ENCODE assay signal across 8 mouse cellular contexts in genomic region chr17:27820568-27821406, GRCm38 (mm10). TPM values are rescaled to one million over a fixed set of nuclear protein-coding genes. Genes with fewer than 3 reads are reported as not detected.
DNase-seq lines count a peak whose midpoint lies in the region; ATAC-seq lines count a peak whose summit lies in the region.

Gene D17Wsu92e, minus strand, starts transcription at chr17:27820648.

- peak within 1 kb of the TSS; percentile 74 for H3K4me2 ChIP-seq in lung, embryonic 16.5 days (ENCODE audit: low read depth, low read length)

- H3K36me3 ChIP-seq in lung, embryonic 16.5 days (ENCODE audit: control insufficient read depth, insufficient read depth, low read length), result no peaks in the 10 kb centered on the region

- H3K4me1 ChIP-seq in lung, embryonic 16.5 days (replicated peaks; ENCODE audit: control insufficient read depth, insufficient read depth, low read length), result peaks cover 18% of the 10 kb centered on the region

- H3K27ac ChIP-seq in lung, embryonic 16.5 days (ENCODE audit: low read length), result peak within 1 kb of the TSS; percentile 90

- no peaks in the 10 kb centered on the region for H3K9me3 ChIP-seq in lung, embryonic 16.5 days (ENCODE audit: control insufficient read depth, low read length)

- peak within 1 kb of the TSS; percentile 100 for H3K4me3 ChIP-seq in lung, embryonic 16.5 days (ENCODE audit: low read length)

- peak within 1 kb of the TSS; percentile 99 for H3K9ac ChIP-seq in lung, embryonic 16.5 days (ENCODE audit: low read length)

- peak; percentile 85 for DNase-seq in MEL-GATA-1-ER (ENCODE audit: extremely low read depth, low read depth)
- peak; percentile 98 for DNase-seq in cerebellum, adult 8-10 months
- peak; percentile 100 for DNase-seq in forelimb bud, embryonic 11.5 days (ENCODE audit: low read depth, low spot score)
- DNase-seq in layer of hippocampus, adult 9-10 months (ENCODE audit: low spot score), result peak; percentile 94
- peak; percentile 98 for DNase-seq in ovary, postnatal 10 days (ENCODE audit: low spot score)
- DNase-seq in thymus, postnatal 10 days (ENCODE audit: low spot score in 2 of 2), result peak; percentile 98 to 99

- 2% methylated on average over 33 of the region's 56 CpGs for WGBS in lung, embryonic 16.5 days

- peak; percentile 94 to 95 for ATAC-seq in hematopoietic stem cell, adult 5-6 weeks (replicated peaks in 1 of 2; ENCODE audit: insufficient read depth in 1 of 2, low FRiP score in 2 of 2, low TSS enrichment in 1 of 2, low read depth in 1 of 2, poor library complexity in 2 of 2, severe bottlenecking in 2 of 2)
- peak; percentile 98 for ATAC-seq in lung, embryonic 16.5 days (ENCODE audit: low read depth)

- H3K27me3 ChIP-seq in lung, embryonic 16.5 days (ENCODE audit: control insufficient read depth, insufficient read depth, low read depth, low read length), result no peaks in the 10 kb centered on the region

RNA-seq across cellular contexts. Expression of gene D17Wsu92e, which starts in this region (rescaled TPM):
- 53.9 and 68.7 TPM in 2 replicates for total RNA-seq in hematopoietic stem cell, adult 5-6 weeks (2017)
- 14.6 and 16.9 TPM in 2 replicates for polyA plus RNA-seq in lung, embryonic 16.5 days (2015; fragmentation: Nextera tagmentation; extraction: Ambion mirVana)

Comparison
In these comparisons a context has a peak if more than half of its experiments do, and no peak if none do; other contexts are left out.
1. Peak in every context shown above with its lines: DNase-seq, ATAC-seq, H3K4me3 ChIP-seq and H3K27ac ChIP-seq.